Mouse (Mus musculus): ENCODE measurements around the gene 1700012P22Rik. TPM values are rescaled to one million over a fixed set of nuclear protein-coding genes. Genes with fewer than 3 reads are reported as not detected.

The 1700012P22Rik gene
- polyA plus RNA-seq (2017; shearing (Covaris generic)) = not detected

DNA sequence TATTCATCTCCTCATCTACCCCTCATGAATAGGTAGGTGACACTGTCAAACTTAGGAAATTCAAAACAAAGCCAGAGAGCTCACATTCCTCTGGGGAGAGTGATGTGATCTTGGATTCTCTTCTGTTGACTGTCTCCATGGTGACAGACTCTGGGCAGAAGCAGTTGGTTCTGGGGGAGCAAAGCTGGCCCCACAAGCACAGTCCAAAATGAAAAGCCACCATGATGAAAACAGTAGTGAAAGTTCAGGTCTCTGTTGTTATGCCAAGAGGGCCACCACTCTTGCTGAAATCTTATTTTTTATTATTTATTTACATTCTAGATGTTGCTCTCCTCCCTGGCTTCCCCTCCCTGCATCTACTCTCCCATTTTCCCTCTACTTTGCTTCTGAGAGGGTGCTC is at the start of gene 1700012P22Rik:
TSS of gene 1700012P22Rik (minus strand) at position 101 of the 400 bp plus-strand sequence.

GRCm38 (mm10) chr4:144463656-144464055 is 25.1 kb upstream of the 1700012P22Rik start, which contains the start of gene Aadacl3:
TSS of gene Aadacl3 (minus strand) at chr4:144463756.

DNA sequence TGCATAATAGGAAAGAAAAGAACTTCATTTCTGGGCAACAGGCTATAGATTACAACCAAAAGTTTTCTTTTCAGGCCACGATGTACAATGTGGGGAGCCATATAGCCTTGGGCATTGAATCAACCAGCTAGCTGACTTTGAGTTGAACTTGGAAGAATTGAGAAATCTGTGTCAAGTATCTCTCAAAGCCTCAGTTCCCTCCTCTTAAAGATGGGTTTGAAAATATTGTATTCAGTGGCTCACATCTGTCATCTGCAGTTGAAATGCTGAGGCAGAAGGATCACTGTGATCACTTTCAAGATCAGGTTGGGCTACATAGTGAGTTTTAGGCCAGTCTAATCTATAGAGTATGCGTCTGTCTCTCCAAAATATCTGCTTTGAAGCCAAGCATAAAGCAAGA is 14.6 kb upstream of the 1700012P22Rik start, which contains the start of gene Gm9944:
TSS of gene Gm9944 (minus strand) at position 101 of the 400 bp plus-strand sequence.

GRCm38 (mm10) chr4:144408290-144408689 is 30.3 kb downstream of the 1700012P22Rik start, which contains the start of gene Pramef12:
TSS of gene Pramef12 (minus strand) at chr4:144408464.

GRCm38 (mm10) chr4:144377911-144378310 is 60.7 kb downstream of the 1700012P22Rik start, which contains the start of gene Pramef20:
TSS of gene Pramef20 (minus strand) at chr4:144377933.

Other genes with a start within 250 kb of the 1700012P22Rik start
- not detected for gene Oog2, start 248.1 kb downstream of the 1700012P22Rik start, polyA plus RNA-seq (2017; shearing (Covaris generic))
- gene C87977, start 225.5 kb downstream of the 1700012P22Rik start, polyA plus RNA-seq (2017; shearing (Covaris generic)) = not detected
- not detected for gene Pramel5, start 158.3 kb downstream of the 1700012P22Rik start, polyA plus RNA-seq (2017; shearing (Covaris generic))
- not detected for gene Gm13128, start 108.5 kb downstream of the 1700012P22Rik start, polyA plus RNA-seq (2017; shearing (Covaris generic))
- not detected for gene Gm13119, start 80.8 kb downstream of the 1700012P22Rik start, polyA plus RNA-seq (2017; shearing (Covaris generic))
- gene Pramef20, start 60.8 kb downstream of the 1700012P22Rik start, polyA plus RNA-seq (2017; shearing (Covaris generic)) = not detected
- not detected for gene Pramef12, start 30.3 kb downstream of the 1700012P22Rik start, polyA plus RNA-seq (2017; shearing (Covaris generic))
- not detected for gene Gm9944, start 14.5 kb upstream of the 1700012P22Rik start, polyA plus RNA-seq (2017; shearing (Covaris generic))
- gene Aadacl3, start 25.0 kb upstream of the 1700012P22Rik start, polyA plus RNA-seq (2017; shearing (Covaris generic)) = not detected
- gene 9430007A20Rik, start 81.0 kb upstream of the 1700012P22Rik start, polyA plus RNA-seq (2017; shearing (Covaris generic)) = not detected
- not detected for gene Gm13124, start 126.4 kb upstream of the 1700012P22Rik start, polyA plus RNA-seq (2017; shearing (Covaris generic))
- not detected for gene Aadacl4, start 174.9 kb upstream of the 1700012P22Rik start, polyA plus RNA-seq (2017; shearing (Covaris generic))
- not detected for gene Gm436, start 247.6 kb upstream of the 1700012P22Rik start, polyA plus RNA-seq (2017; shearing (Covaris generic))

Data from naive thymus-derived CD4-positive, alpha-beta T cell, adult 5 months (primary cell).